Mouse (Mus musculus) left cerebral cortex, adult 8-10 months (tissue): Measurements from ENCODE around the gene Clic5. TPM values are rescaled to one million over a fixed set of nuclear protein-coding genes. Genes with fewer than 3 reads are reported as not detected.

Experiments
- DNase-seq, 2 experiments: peaks; one replicate each; pipeline ENCODE4 v3.0.0; 2022; ENCODE audit warnings: low spot score in 2 of 2
- total RNA-seq, 4 experiments: library from RNA; stranded (reverse); gene quantifications; 2 replicates each; pipeline ENCODE4 v1.2.4; 2022

Gene Clic5
- total RNA-seq, 4 experiments from 2014 or later: 3.8 to 5.3 (median 4.6) TPM

DNA sequence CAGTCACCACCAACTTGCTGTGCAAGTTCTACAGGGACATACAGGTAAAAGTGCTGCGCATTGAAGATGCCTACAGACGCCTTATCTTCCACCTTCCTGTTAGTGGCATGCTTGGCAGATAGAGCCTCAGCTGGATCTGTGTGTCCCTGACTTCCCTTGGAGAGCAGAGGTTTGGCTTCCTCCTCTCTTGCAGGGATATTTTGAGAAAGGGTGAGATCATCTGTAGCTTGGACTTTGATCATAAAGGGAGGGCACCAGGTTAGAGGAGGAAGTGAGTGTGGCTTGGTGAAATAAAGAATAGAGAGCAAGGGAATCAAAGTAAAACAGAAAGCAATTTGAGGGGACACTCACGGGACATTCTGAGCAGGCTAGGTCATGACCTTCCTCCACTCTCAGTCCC is 4.6 kb downstream of the Clic5 start:
- no peak for DNase-seq

GRCm38 (mm10) chr17:44199158-44199557 is 10.8 kb downstream of the Clic5 start:
- no peak for DNase-seq

GRCm38 (mm10) chr17:44202952-44203351 is 14.6 kb downstream of the Clic5 start:
- DNase-seq: no peak

DNA sequence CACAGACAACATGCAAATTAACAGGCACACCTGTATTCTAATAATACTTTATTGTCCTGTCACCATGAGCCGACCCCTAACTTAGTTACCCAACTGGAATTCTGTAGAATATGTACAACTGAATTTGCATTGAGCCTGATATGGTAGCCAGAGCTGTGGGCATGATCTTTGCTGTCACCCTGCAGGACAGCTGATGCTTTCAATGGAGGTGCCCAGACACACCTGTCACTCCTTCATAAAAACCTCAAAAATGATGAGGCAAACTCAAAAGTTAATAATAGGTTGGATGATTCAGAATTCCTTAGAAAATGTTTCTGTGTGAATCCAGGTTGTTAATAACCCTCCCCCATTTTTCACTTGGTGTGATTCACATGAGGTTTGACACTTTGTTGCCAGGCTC is 16.4 kb downstream of the Clic5 start:
- DNase-seq: no peak

- no peak for DNase-seq
Measured at GRCm38 (mm10) chr17:44205562-44205961, 17.2 kb downstream of the Clic5 start.

DNA sequence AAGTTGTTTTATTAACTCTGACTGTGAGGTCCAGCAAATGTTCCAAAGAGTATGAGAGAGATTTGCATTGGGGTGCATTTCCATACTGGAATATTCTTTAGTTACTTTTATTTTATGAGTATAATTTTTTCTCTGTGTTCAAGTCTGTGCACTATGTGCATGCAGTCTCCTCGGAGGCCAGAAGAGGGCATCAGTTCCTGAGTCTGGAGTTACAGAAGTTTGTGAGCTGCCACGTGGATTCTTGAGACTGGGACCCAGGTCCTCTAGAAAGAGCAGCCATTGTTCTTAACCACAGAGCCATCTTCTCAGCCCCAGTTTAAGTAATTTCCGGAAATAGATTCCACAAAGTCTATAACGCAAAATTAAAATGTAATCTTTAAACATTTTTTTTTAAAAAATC is 20.5 kb downstream of the Clic5 start:
- DNase-seq: no peak

- DNase-seq: no peak
Measured at GRCm38 (mm10) chr17:44212960-44213619, 24.7 kb downstream of the Clic5 start.

DNA sequence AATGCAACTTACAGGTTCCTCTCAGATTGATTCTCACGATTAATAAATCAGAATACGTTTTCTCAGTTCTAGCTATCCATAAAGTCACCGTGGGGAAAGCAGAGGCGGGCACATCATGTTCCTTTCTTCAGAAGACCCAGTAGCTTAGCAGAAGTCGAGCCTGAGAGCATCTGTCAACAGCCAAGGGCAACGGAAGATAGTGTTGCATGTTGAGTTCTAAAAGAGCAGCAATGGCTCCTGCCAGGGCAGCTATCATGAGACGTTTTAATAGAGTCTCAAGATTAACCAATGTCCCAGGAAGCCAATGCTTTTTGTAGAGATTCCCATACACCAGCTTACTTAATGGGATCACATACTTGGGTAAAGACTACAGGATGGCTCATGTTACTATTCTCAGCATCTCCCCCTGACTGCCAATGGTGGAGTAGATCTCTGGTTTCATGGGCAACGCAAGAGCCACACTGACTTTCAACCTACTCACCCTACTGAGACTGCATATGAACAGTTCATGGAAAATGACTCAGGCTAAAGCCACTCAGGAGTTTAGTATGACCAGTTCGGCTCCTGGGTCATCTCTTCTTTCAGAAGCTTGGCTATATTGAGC is 26.9 kb downstream of the Clic5 start:
- DNase-seq: no peak

DNA sequence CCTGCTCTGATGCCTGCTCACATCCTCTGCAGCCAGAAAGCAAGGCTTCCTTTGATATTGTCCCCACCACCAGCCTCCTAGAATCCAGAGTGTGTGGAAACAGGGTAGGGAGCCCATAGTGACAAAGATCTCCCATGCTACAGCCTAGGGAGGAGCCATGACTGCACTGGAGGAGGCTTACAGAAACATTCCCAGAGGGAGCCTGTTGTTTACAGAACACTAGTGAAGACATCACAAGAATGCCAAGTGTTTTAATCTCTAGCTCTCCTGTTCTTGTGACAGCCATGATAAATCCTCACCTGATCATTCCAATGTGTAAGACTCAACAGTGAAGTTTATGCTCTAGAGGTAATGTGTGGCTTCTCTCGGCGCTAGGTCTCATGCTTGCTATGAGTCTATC is 28.8 kb downstream of the Clic5 start:
- no peak for DNase-seq

GRCm38 (mm10) chr17:44219943-44220342 is 31.6 kb downstream of the Clic5 start:
- no peak for DNase-seq

DNA sequence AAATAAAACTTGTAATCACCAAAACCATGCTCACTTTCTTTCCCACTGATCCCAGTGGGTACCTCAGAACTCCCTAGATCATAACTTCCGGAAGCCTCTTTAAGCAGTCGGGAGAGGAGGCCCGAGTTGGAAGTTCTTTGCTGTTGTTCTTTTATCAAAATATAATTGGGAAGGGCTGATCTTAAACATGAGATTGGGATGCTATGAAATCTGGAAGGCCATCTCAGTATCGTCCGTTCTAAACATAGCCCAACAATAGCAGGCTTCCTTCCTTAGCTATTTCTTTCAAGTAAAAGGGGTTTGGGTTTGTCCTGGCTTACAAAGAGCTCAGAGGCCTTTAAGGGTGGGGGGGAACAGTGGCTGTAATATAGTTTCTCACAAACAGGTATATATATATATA is 40.0 kb downstream of the Clic5 start:
- no peak for DNase-seq

DNA sequence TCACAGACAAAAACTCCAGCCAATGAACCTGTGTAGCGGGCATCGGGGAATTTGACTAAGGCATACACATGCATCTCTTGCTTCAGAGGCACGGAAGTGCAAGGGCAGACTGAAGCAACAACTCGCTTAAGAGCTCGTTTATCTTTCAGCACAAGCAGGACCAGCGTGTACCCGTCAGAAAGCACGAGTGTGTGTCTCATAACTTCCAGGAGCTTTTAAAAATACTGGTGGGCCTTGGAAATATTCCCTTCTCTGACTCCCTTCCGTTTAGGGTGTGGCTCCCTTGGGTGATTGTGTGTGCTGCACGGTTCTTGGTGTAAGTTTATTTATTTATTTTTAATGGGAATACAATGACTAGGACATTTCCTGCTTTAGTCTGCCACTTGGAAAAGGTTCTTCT is 41.7 kb downstream of the Clic5 start:
- no peak for DNase-seq

DNA sequence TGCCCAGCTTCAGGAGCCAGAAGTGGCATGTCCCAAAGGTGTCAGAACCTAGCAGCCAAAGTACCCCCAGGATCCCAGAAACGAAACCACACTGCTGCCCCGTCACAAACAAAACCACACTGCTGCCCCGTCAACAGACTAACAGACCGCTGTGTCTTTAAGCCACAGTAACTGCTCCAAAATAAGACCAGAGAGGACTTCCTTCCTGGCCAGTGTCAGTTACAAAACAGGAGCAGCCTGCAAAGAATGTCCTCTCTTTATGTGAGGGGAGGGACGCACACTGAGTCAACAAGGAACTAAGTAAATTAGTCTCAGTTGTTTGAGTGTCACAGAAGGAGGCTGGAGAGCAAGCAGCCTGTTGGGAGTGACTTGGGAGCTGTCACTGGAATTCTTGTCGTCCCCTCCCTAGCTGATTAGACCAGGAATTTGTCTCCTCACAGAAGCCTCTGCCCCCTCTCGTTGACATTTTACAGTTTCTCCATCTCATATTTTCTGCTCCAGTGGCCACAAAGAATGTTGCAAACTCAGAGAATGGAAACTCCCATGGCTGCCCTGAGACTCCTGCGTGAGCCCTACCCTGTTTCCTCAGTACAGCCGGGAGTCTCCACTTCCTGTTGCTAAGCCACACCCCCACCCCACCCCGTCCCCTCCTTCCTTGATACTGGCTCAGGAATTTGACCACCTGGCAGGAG is 50.8 kb downstream of the Clic5 start:
- DNase-seq: no peak

DNA sequence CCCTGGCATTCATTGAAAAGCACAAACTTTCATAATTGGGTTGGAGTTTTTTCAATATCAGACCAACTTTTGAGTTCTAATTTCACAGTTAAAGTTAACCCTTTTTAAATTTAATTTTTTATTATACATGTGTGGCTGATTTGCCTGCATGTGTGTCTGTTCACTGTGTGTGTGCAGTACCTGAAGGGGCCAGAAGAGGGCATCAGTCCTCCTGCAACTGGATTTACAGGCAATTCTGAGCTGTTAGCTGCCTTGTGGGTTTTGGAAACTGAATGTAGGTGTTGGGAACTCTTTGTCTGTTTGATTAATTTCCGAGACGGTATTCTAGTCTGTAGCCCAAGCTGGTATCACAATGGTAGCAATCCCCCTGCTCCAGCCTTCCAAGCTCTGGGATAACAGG is 52.4 kb downstream of the Clic5 start:
- DNase-seq: no peak

DNA sequence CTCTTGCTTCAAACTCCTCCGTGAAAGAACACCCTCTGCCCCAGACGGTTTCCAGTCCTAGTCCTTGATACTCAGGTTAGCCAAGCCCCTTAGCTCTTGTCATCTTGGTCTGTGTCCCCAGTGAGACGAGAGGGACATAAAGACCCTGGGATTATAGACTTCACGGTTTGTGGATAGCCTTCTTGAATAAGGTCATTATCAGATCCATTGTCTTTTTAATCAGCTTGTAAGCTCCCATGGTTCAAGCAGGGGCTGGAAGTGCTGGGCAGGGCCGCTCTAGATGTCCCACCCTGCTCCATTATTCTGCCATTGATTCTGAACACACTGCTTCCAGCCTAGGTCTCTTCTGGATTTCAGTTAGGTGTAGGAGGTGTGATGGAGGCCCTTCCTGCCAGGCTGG is 55.7 kb downstream of the Clic5 start:
- no peak for DNase-seq

DNA sequence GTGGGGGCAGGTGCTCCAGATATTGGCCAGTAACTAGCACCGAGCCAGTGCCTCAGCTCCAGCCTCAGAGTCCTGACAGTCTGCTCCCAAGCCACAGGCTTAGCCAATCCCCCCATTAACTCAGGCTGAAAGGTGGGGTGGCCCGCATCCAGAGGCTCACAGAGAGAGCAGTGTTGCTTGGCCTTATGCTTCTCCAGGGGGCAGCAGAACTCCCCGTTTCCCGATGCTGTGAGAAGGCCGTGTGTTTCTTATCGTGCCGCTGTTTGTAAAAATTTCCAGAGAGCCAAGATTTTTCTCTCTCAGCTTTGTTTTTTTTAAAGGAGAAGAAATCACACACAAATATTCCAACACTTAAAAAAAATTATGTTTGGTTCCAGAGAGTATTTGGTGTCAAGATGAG is 56.2 kb downstream of the Clic5 start:
- DNase-seq: no peak

DNA sequence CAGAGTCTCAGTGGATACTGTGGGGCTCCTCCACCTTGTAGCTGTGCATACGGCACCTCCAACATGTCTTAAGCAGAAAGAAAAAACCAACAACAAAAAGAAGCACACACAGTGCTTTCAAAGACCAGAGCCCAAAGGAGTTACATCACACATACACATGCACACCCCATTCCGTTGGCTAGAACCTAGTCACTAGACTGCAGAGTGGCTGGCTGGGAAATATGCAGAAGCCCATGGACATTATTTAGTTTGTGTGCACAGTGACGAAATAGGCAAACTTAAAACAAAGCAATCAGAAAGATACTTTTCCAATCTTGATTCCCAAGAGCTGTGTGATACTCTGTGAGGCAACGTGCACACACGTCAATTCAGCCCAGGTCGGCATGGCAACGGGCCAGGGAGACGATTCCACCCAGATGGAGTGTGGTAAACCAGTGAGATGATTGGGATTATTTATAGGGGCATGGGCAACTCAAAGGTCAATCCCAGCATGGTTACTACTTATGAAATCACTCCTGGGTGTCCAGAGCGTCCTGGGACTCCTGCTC is 57.8 kb downstream of the Clic5 start:
- no peak for DNase-seq

- no peak for DNase-seq
Measured at GRCm38 (mm10) chr17:44249544-44249943, 61.2 kb downstream of the Clic5 start.

- DNase-seq: no peak
Measured at GRCm38 (mm10) chr17:44252653-44253052, 64.3 kb downstream of the Clic5 start.

DNA sequence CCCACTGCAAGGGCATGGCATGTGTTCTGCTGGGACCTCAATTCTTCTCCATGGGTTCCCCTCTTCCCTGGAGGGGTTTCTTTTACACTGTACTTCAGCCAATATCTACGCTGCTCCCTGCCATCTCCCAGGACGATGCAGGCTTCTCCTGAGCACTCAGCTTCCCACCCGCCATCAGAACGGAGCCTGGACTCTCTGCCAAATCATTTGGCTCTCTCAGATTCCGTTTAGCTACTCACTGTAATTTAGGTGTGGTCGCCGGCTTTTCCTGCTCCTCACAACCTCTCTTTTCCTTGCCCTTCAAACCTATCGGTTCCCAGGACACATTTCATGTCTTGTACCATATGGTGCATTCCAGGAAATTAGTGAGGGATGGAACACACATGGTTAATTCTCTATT is 66.3 kb downstream of the Clic5 start:
- DNase-seq: no peak

GRCm38 (mm10) chr17:44256583-44256982 is 68.2 kb downstream of the Clic5 start:
- peak in 1 of 2 experiments; percentile 42 for DNase-seq

- DNase-seq: no peak
Measured at GRCm38 (mm10) chr17:44259245-44259644, 70.9 kb downstream of the Clic5 start.
